Mouse (Mus musculus): ENCODE results near the gene Hs2st1. TPM values are rescaled to one million over a fixed set of nuclear protein-coding genes. Genes with fewer than 3 reads are reported as not detected.

Gene Hs2st1
- polyA plus RNA-seq, 2 experiments: 1.7 to 2.5 TPM

GRCm38 (mm10) chr3:144589189-144589890, 19.4 kb upstream of the Hs2st1 start:
- Histone ChIP-seq H3K4me1 (replicated peaks; ENCODE audit: control insufficient read depth in 2 of 2, insufficient read depth in 2 of 2, low read length in 1 of 2) (peaks cover 4 to 11% of the 10 kb centered on the region in 2 experiments; a peak in 3 of 4 replicates), H3K36me3 (replicated peaks; ENCODE audit: control insufficient read depth, insufficient read depth, low read depth) (peaks cover 6% of the 10 kb centered on the region), H3K9ac (replicated peaks) (no peak overlapping the region), H3K4me2 (ENCODE audit: low read depth) (no peak overlapping the region), H3K4me3 (ENCODE audit: insufficient read depth in 1 of 2, low read depth in 2 of 2, low read length in 2 of 2) (no peak overlapping the region), H3K27me3 (ENCODE audit: control insufficient read depth, insufficient read depth, low read length) (no peaks in the 10 kb centered on the region), H3K27ac (no peak overlapping the region), H3K9me3 (ENCODE audit: control insufficient read depth, low read length) (no peaks in the 10 kb centered on the region)
- TF ChIP-seq EP300 (IDR thresholded peaks at IDR 0.05; ENCODE audit: low read depth) (no peak), CTCF (IDR thresholded peaks at IDR 0.05; ENCODE audit: low read depth) (no peak)
- ATAC-seq (ENCODE audit: insufficient read depth) (no peak), DNase-seq (ENCODE audit: low read depth in 3 of 3, low spot score in 3 of 3) (no peak)
- 78% methylated on average over 8 of the region's 8 CpGs for WGBS (ENCODE audit: insufficient replicate concordance)

DNA sequence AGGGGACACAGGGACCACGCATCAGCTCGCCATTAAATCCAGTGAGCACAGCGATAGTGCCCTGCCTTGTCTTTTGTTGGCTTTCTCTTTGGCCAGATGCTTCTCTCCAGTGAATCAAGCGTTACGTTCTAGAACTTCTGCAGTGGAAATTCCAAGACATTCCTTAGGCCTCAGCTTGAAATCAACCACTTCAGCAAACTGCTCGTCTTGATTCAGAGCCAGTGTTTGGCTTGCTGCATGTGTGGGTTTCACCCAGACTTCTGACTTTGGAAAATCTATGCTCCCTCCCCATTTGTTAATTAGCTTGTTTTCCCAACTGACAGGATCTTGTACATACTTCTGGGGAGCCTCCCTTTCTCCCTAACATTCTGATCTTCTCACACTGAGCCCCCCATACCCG, 16.8 kb upstream of the Hs2st1 start:
- Histone ChIP-seq H3K9ac (replicated peaks) (no peak overlapping the region), H3K36me3 (replicated peaks; ENCODE audit: control insufficient read depth, insufficient read depth, low read depth) (peaks cover 3% of the 10 kb centered on the region), H3K27me3 (ENCODE audit: control insufficient read depth, insufficient read depth, low read length) (no peaks in the 10 kb centered on the region), H3K4me1 (replicated peaks; ENCODE audit: control insufficient read depth in 2 of 2, insufficient read depth in 2 of 2, low read length in 1 of 2) (peaks cover 3 to 19% of the 10 kb centered on the region in 2 experiments; a peak in 3 of 4 replicates), H3K27ac (no peak overlapping the region), H3K9me3 (ENCODE audit: control insufficient read depth, low read length) (no peaks in the 10 kb centered on the region), H3K4me2 (ENCODE audit: low read depth) (no peak overlapping the region), H3K4me3 (ENCODE audit: insufficient read depth in 1 of 2, low read depth in 2 of 2, low read length in 2 of 2) (no peak overlapping the region)
- no peak for DNase-seq (ENCODE audit: low read depth in 3 of 3, low spot score in 3 of 3)
- 83% methylated on average over 7 of the region's 7 CpGs for WGBS (ENCODE audit: insufficient replicate concordance)
- no peak for ATAC-seq (ENCODE audit: insufficient read depth)
- no peak for TF ChIP-seq CTCF (IDR thresholded peaks at IDR 0.05; ENCODE audit: low read depth)
- TF ChIP-seq EP300 (IDR thresholded peaks at IDR 0.05; ENCODE audit: low read depth): no peak

- Histone ChIP-seq H3K9me3 (ENCODE audit: control insufficient read depth, low read length) (no peaks in the 10 kb centered on the region), H3K27me3 (ENCODE audit: control insufficient read depth, insufficient read depth, low read length) (no peaks in the 10 kb centered on the region), H3K4me1 (replicated peaks; ENCODE audit: control insufficient read depth in 2 of 2, insufficient read depth in 2 of 2, low read length in 1 of 2) (peaks cover 5 to 19% of the 10 kb centered on the region in 2 experiments; a peak in 3 of 4 replicates), H3K36me3 (replicated peaks; ENCODE audit: control insufficient read depth, insufficient read depth, low read depth) (peaks cover 3% of the 10 kb centered on the region), H3K27ac (no peak overlapping the region), H3K4me2 (ENCODE audit: low read depth) (no peak overlapping the region; the same call in 1 of the 2 replicates), H3K4me3 (ENCODE audit: insufficient read depth in 1 of 2, low read depth in 2 of 2, low read length in 2 of 2) (no peak overlapping the region), H3K9ac (replicated peaks) (no peak overlapping the region)
- no peak for DNase-seq (ENCODE audit: low read depth in 3 of 3, low spot score in 3 of 3)
- ATAC-seq (ENCODE audit: insufficient read depth): no peak
- TF ChIP-seq EP300 (IDR thresholded peaks at IDR 0.05; ENCODE audit: low read depth) (no peak), CTCF (IDR thresholded peaks at IDR 0.05; ENCODE audit: low read depth) (no peak)
- 60% methylated on average over 6 of the region's 6 CpGs for WGBS (ENCODE audit: insufficient replicate concordance)
Observed at GRCm38 (mm10) chr3:144584789-144585553, 15.0 kb upstream of the Hs2st1 start.

DNA sequence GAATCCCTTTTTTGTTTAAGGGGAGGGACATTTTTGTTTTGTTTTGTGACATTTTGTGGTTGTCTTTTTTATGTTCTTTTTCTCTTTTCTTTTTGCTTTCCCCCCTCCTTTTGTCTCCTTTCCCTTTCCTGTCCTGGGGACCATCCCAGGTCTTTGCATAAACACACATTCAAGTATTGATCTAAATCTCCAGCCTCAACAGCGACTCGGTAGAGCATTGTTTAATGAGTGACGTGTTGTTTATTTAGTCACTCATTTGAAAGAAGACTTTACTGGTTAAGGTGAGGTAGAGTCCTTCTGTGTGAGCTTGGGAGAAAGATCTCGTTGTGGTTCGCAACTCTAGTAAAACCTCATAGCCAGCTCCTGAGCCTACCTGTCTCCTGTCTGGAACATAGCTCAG, 13.8 kb upstream of the Hs2st1 start:
- Histone ChIP-seq H3K9me3 (ENCODE audit: control insufficient read depth, low read length) (no peaks in the 10 kb centered on the region), H3K36me3 (replicated peaks; ENCODE audit: control insufficient read depth, insufficient read depth, low read depth) (peaks cover 10% of the 10 kb centered on the region), H3K27ac (no peak overlapping the region), H3K4me1 (replicated peaks; ENCODE audit: control insufficient read depth in 2 of 2, insufficient read depth in 2 of 2, low read length in 1 of 2) (peaks cover 8 to 23% of the 10 kb centered on the region in 2 experiments; a peak in 3 of 4 replicates), H3K27me3 (ENCODE audit: control insufficient read depth, insufficient read depth, low read length) (no peaks in the 10 kb centered on the region), H3K4me3 (ENCODE audit: insufficient read depth in 1 of 2, low read depth in 2 of 2, low read length in 2 of 2) (no peak overlapping the region), H3K9ac (replicated peaks) (no peak overlapping the region), H3K4me2 (ENCODE audit: low read depth) (peak overlapping the region; percentile 35; the same call in 1 of the 2 replicates)
- 63% methylated on average over 5 of the region's 5 CpGs for WGBS (ENCODE audit: insufficient replicate concordance)
- ATAC-seq (ENCODE audit: insufficient read depth) (peak; percentile 45), DNase-seq (ENCODE audit: low read depth in 3 of 3, low spot score in 3 of 3) (no peak)
- TF ChIP-seq CTCF (IDR thresholded peaks at IDR 0.05; ENCODE audit: low read depth) (no peak), EP300 (IDR thresholded peaks at IDR 0.05; ENCODE audit: low read depth) (no peak)

GRCm38 (mm10) chr3:144582306-144582705, 12.3 kb upstream of the Hs2st1 start:
- peaks cover 8 to 24% of the 10 kb centered on the region in 2 experiments; a peak in 3 of 4 replicates for H3K4me1 ChIP-seq (replicated peaks; ENCODE audit: control insufficient read depth in 2 of 2, insufficient read depth in 2 of 2, low read length in 1 of 2)
- TF ChIP-seq CTCF (IDR thresholded peaks at IDR 0.05; ENCODE audit: low read depth) (no peak), EP300 (IDR thresholded peaks at IDR 0.05; ENCODE audit: low read depth) (no peak)
- 35% methylated on average over 4 of the region's 4 CpGs for WGBS (ENCODE audit: insufficient replicate concordance)

More at GRCm38 (mm10) chr3:144582306-144582705, 12.3 kb upstream of the Hs2st1 start:
- Histone ChIP-seq H3K27ac (no peak overlapping the region), H3K27me3 (ENCODE audit: control insufficient read depth, insufficient read depth, low read length) (no peaks in the 10 kb centered on the region), H3K4me3 (ENCODE audit: insufficient read depth in 1 of 2, low read depth in 2 of 2, low read length in 2 of 2) (no peak overlapping the region), H3K9me3 (ENCODE audit: control insufficient read depth, low read length) (no peaks in the 10 kb centered on the region), H3K36me3 (replicated peaks; ENCODE audit: control insufficient read depth, insufficient read depth, low read depth) (peaks cover 16% of the 10 kb centered on the region), H3K9ac (replicated peaks) (no peak overlapping the region), H3K4me2 (ENCODE audit: low read depth) (no peak overlapping the region)
- no peak for DNase-seq (ENCODE audit: low read depth in 3 of 3, low spot score in 3 of 3)
- ATAC-seq (ENCODE audit: insufficient read depth): no peak
